Mouse (Mus musculus) liver, embryonic 12.5 days (tissue): ENCODE measurements around the gene Trpt1. TPM values are rescaled to one million over a fixed set of nuclear protein-coding genes. Genes with fewer than 3 reads are reported as not detected.

ENCODE experiments used
- ATAC-seq: fragments of 200-750 bp; cut with Nextera tagmentation; 2 replicates; pipeline ENCODE4 v1.8.0; 2017; ENCODE audit warnings: moderate number of reproducible peaks, mild to moderate bottlenecking, moderate library complexity
- H3K27ac ChIP-seq: fragments of 300-500 bp; sonication (generic); 2 replicates; pipeline ENCODE4 v1.5.1; 2016; ENCODE audit warnings: mild to moderate bottlenecking
- H3K27me3 ChIP-seq: fragments of 300-500 bp; sonication (generic); replicated peaks from 2 replicates; pipeline ENCODE4 v1.6.1; 2016; ENCODE audit warnings: mild to moderate bottlenecking, moderate library complexity
- H3K36me3 ChIP-seq: fragments of 300-500 bp; sonication (generic); 2 replicates; pipeline ENCODE4 v1.6.1; 2016; ENCODE audit warnings: mild to moderate bottlenecking, moderate library complexity
- H3K4me1 ChIP-seq: fragments of 300-500 bp; sonication (generic); 2 replicates; pipeline ENCODE4 v1.6.1; 2016
- H3K4me2 ChIP-seq: fragments of 300-500 bp; sonication (generic); 2 replicates; pipeline ENCODE4 v1.6.1; 2016; ENCODE audit warnings: mild to moderate bottlenecking, moderate library complexity
- H3K4me3 ChIP-seq: fragments of 300-500 bp; sonication (generic); 2 replicates; pipeline ENCODE4 v1.5.1; 2016; ENCODE audit warnings: mild to moderate bottlenecking, moderate library complexity
- H3K9ac ChIP-seq: fragments of 300-500 bp; sonication (generic); 2 replicates; pipeline ENCODE4 v1.6.1; 2016; ENCODE audit warnings: mild to moderate bottlenecking, moderate library complexity
- H3K9me3 ChIP-seq: fragments of 300-500 bp; sonication (generic); replicated peaks from 2 replicates; pipeline ENCODE4 v1.6.1; 2016; ENCODE audit warnings: mild to moderate bottlenecking, moderate library complexity
- WGBS: fragments of 180-500 bp; shearing (Covaris S2); methylation state at CpG from one replicate; pipeline ENCODE4 v1.1.7; 2016; ENCODE audit not compliant: insufficient replicate concordance; 5-methylcytosine and 5-hydroxymethylcytosine counted together
- polyA plus RNA-seq: library from polyadenylated mRNA; unstranded; fragments of >200 nt; fragmentation: Nextera tagmentation; extraction: Ambion mirVana; gene quantifications from 2 replicates; pipeline ENCODE4 v1.2.1, GENCODE M21; 2016

Gene Trpt1
- polyA plus RNA-seq, 1 experiment from 2014 or later: 2.2 TPM

- Histone ChIP-seq H3K4me2 (peak within 1 kb of the TSS; percentile 94), H3K27ac (peak within 1 kb of the TSS; percentile 95), H3K4me1 (peaks cover 39% of the 10 kb centered on the region), H3K27me3 (no peaks in the 10 kb centered on the region), H3K9ac (peak within 1 kb of the TSS; percentile 99), H3K36me3 (peaks cover 30% of the 10 kb centered on the region), H3K4me3 (peak within 1 kb of the TSS; percentile 96), H3K9me3 (no peaks in the 10 kb centered on the region)
- under 1% methylated on average over 49 of the region's 49 CpGs for WGBS
- ATAC-seq: peak; percentile 97
These were observed 44.1 kb downstream of the Trpt1 start, which contains the start of gene Stip1 for GRCm38 (mm10) chr19:7039841-7040636. Stip1 (minus strand) TSS chr19:7039967.

GRCm38 (mm10) chr19:7040637-7041130 lies 44.8 kb downstream of the Trpt1 start:
- H3K4me1 ChIP-seq: peaks cover 39% of the 10 kb centered on the region
- H3K36me3 ChIP-seq: peaks cover 23% of the 10 kb centered on the region
- peak overlapping the region; percentile 86 for H3K9ac ChIP-seq
- peak overlapping the region; percentile 70 for H3K4me3 ChIP-seq
- peak overlapping the region; percentile 94 for H3K4me2 ChIP-seq
- 13% methylated on average over 13 of the region's 13 CpGs for WGBS
- peak overlapping the region; percentile 95 for H3K27ac ChIP-seq
- no peaks in the 10 kb centered on the region for H3K9me3 ChIP-seq
- no peak for ATAC-seq
- no peaks in the 10 kb centered on the region for H3K27me3 ChIP-seq

GRCm38 (mm10) chr19:7041171-7041570 lies 45.2 kb downstream of the Trpt1 start:
- WGBS: 89% methylated on average over 2 of the region's 2 CpGs
- H3K27ac ChIP-seq: peak overlapping the region; percentile 95
- H3K27me3 ChIP-seq: no peaks in the 10 kb centered on the region
- H3K9ac ChIP-seq: peak overlapping the region; percentile 86
- peak overlapping the region; percentile 94 for H3K4me2 ChIP-seq
- no peaks in the 10 kb centered on the region for H3K9me3 ChIP-seq
- no peak for ATAC-seq
- H3K36me3 ChIP-seq: peaks cover 20% of the 10 kb centered on the region
- H3K4me3 ChIP-seq: peak overlapping the region; percentile 70
- peaks cover 39% of the 10 kb centered on the region for H3K4me1 ChIP-seq

- Histone ChIP-seq H3K4me2 (no peak overlapping the region), H3K9ac (no peak overlapping the region), H3K4me1 (peaks cover 11% of the 10 kb centered on the region), H3K36me3 (no peaks in the 10 kb centered on the region), H3K27ac (no peak overlapping the region), H3K9me3 (no peaks in the 10 kb centered on the region), H3K4me3 (no peak overlapping the region), H3K27me3 (no peaks in the 10 kb centered on the region)
- ATAC-seq: no peak
- 59% methylated on average over 4 of the region's 4 CpGs for WGBS
These were observed 48.3 kb downstream of the Trpt1 start for GRCm38 (mm10) chr19:7044279-7044678.

GRCm38 (mm10) chr19:7044706-7045105 lies 48.8 kb downstream of the Trpt1 start:
- H3K36me3 ChIP-seq: no peaks in the 10 kb centered on the region
- no peaks in the 10 kb centered on the region for H3K27me3 ChIP-seq
- no peak overlapping the region for H3K9ac ChIP-seq
- H3K27ac ChIP-seq: no peak overlapping the region
- H3K4me3 ChIP-seq: no peak overlapping the region
- peaks cover 11% of the 10 kb centered on the region for H3K4me1 ChIP-seq
- H3K9me3 ChIP-seq: no peaks in the 10 kb centered on the region
- 48% methylated on average over 4 of the region's 4 CpGs for WGBS
- no peak overlapping the region for H3K4me2 ChIP-seq
- no peak for ATAC-seq

Other genes with a start within 250 kb of the Trpt1 start
- 8.5 and 8.7 TPM in 2 replicates for gene Rps6ka4, start 155.5 kb upstream of the Trpt1 start, polyA plus RNA-seq
- 2.8 and 3.3 TPM in 2 replicates for gene Ccdc88b, start 137.9 kb upstream of the Trpt1 start, polyA plus RNA-seq
- gene Trmt112, start 86.4 kb upstream of the Trpt1 start, polyA plus RNA-seq: 115 TPM in 2 replicates
- 94.2 and 101 TPM in 2 replicates for gene Prdx5, start 86.0 kb upstream of the Trpt1 start, polyA plus RNA-seq
- 6.5 and 6.8 TPM in 2 replicates for gene Esrra, start 74.3 kb upstream of the Trpt1 start, polyA plus RNA-seq
- 0.80 and 0.93 TPM in 2 replicates for gene Catsperz, start 70.8 kb upstream of the Trpt1 start, polyA plus RNA-seq
- gene Kcnk4, start 61.6 kb upstream of the Trpt1 start, polyA plus RNA-seq: 0.05 TPM in 1 of 2 replicates, not detected in the other
- gene Bad, start 54.3 kb upstream of the Trpt1 start, polyA plus RNA-seq: 36.4 and 37.6 TPM in 2 replicates
- gene Gpr137, start 53.7 kb upstream of the Trpt1 start, polyA plus RNA-seq: 8.8 and 9.9 TPM in 2 replicates
- 153 and 155 TPM in 2 replicates for gene Ppp1r14b, start 21.2 kb upstream of the Trpt1 start, polyA plus RNA-seq
- gene Plcb3, start 19.7 kb upstream of the Trpt1 start, polyA plus RNA-seq: 13.6 and 14.4 TPM in 2 replicates
- gene Fkbp2, start 15.6 kb upstream of the Trpt1 start, polyA plus RNA-seq: 91.7 and 92.0 TPM in 2 replicates
- 23.2 and 23.3 TPM in 2 replicates for gene Vegfb, start 8.5 kb upstream of the Trpt1 start, polyA plus RNA-seq
- gene Dnajc4, start 3.6 kb upstream of the Trpt1 start, polyA plus RNA-seq: 12.1 and 12.7 TPM in 2 replicates
- 10.0 and 11.9 TPM in 2 replicates for gene Nudt22, start within 50 bp of the Trpt1 start, polyA plus RNA-seq
- gene Fermt3, start 23.3 kb downstream of the Trpt1 start, polyA plus RNA-seq: 135 and 147 TPM in 2 replicates
- gene Stip1, start 43.8 kb downstream of the Trpt1 start, polyA plus RNA-seq: 218 and 230 TPM in 2 replicates
- 6.4 and 7.6 TPM in 2 replicates for gene Macrod1, start 60.7 kb downstream of the Trpt1 start, polyA plus RNA-seq
- 0.23 TPM in 2 replicates for gene Flrt1, start 109.6 kb downstream of the Trpt1 start, polyA plus RNA-seq
- 85.0 and 85.2 TPM in 2 replicates for gene Otub1, start 210.2 kb downstream of the Trpt1 start, polyA plus RNA-seq
- gene Cox8a, start 221.5 kb downstream of the Trpt1 start, polyA plus RNA-seq: 915 and 936 TPM in 2 replicates
- gene Naa40, start 245.1 kb downstream of the Trpt1 start, polyA plus RNA-seq: 42.0 and 44.8 TPM in 2 replicates